Mouse (Mus musculus): ENCODE measurements around the gene Syngap1. TPM values are rescaled to one million over a fixed set of nuclear protein-coding genes. Genes with fewer than 3 reads are reported as not detected.

Syngap1 gene
- total and polyA plus RNA-seq, 3 experiments: 2.7 to 24.6 TPM; not detected in 1

GRCm38 (mm10) chr17:27001151-27001550 lies 60.1 kb downstream of the Syngap1 start:
- H3K27me3 ChIP-seq (ENCODE audit: control insufficient read depth in 1 of 2, insufficient read depth in 2 of 2, low read length in 2 of 2): no peaks in the 10 kb centered on the region
- H3K79me2 ChIP-seq (ENCODE audit: control insufficient read depth, insufficient read depth, low read length, poor library complexity): no peaks in the 10 kb centered on the region
- H3K4me3 ChIP-seq (ENCODE audit: control insufficient read depth in 1 of 2, insufficient read depth in 1 of 2, low read depth in 2 of 2, low read length in 2 of 2): no peak overlapping the region
- peaks cover 0 to 7% of the 10 kb centered on the region in 2 experiments; a peak in 2 of 4 replicates for H3K36me3 ChIP-seq (ENCODE audit: control insufficient read depth in 1 of 2, insufficient read depth in 2 of 2, low read length in 2 of 2)
- H3K9me3 ChIP-seq (replicated peaks; ENCODE audit: insufficient read depth, low read length): no peaks in the 10 kb centered on the region
- H3K27ac ChIP-seq (ENCODE audit: control insufficient read depth, low read depth, low read length): no peak overlapping the region
- no peak overlapping the region for H3K9ac ChIP-seq (ENCODE audit: control insufficient read depth, low read depth, low read length, poor library complexity, severe bottlenecking)
- peak; percentile 50 for DNase-seq (ENCODE audit: low read depth, low spot score)
- peaks cover 0 to 4% of the 10 kb centered on the region in 2 experiments; a peak in 2 of 4 replicates for H3K4me1 ChIP-seq (ENCODE audit: control insufficient read depth in 1 of 2, insufficient read depth in 2 of 2, low read length in 2 of 2)
- TF ChIP-seq RAD21 (IDR thresholded peaks at IDR 0.05; ENCODE audit: low read depth, low read length) (peak; percentile 66), KAT2A (conservative IDR thresholded peaks at IDR 0.05; ENCODE audit: low read depth, low read length) (no peak), CHD2 (IDR thresholded peaks at IDR 0.05; ENCODE audit: low read length) (no peak), NELFE (IDR thresholded peaks at IDR 0.05; ENCODE audit: low read depth, low read length) (no peak), CTCF (IDR thresholded peaks at IDR 0.05 in 2 of 3, conservative IDR thresholded peaks at IDR 0.05 in 1 of 3; ENCODE audit: control insufficient read depth in 1 of 3, insufficient read depth in 1 of 3, low read depth in 2 of 3, low read length in 3 of 3, poor library complexity in 1 of 3, severe bottlenecking in 1 of 3) (peak; percentile 43 to 68 (median 53)), ZC3H11A (IDR thresholded peaks at IDR 0.05; ENCODE audit: low read depth, low read length) (peak; percentile 38), SMC3 (IDR thresholded peaks at IDR 0.05; ENCODE audit: low read depth, low read length) (peak; percentile 45)

- Histone ChIP-seq H3K4me3 (ENCODE audit: control insufficient read depth in 1 of 2, insufficient read depth in 1 of 2, low read depth in 2 of 2, low read length in 2 of 2) (no peak overlapping the region), H3K27ac (ENCODE audit: control insufficient read depth, low read depth, low read length) (no peak overlapping the region), H3K36me3 (ENCODE audit: control insufficient read depth in 1 of 2, insufficient read depth in 2 of 2, low read length in 2 of 2) (peaks cover 0 to 7% of the 10 kb centered on the region in 2 experiments; a peak in 2 of 4 replicates), H3K79me2 (ENCODE audit: control insufficient read depth, insufficient read depth, low read length, poor library complexity) (no peaks in the 10 kb centered on the region), H3K27me3 (ENCODE audit: control insufficient read depth in 1 of 2, insufficient read depth in 2 of 2, low read length in 2 of 2) (no peaks in the 10 kb centered on the region), H3K4me1 (ENCODE audit: control insufficient read depth in 1 of 2, insufficient read depth in 2 of 2, low read length in 2 of 2) (peaks cover 0 to 4% of the 10 kb centered on the region in 2 experiments; a peak in 2 of 4 replicates), H3K9me3 (replicated peaks; ENCODE audit: insufficient read depth, low read length) (no peaks in the 10 kb centered on the region), H3K9ac (ENCODE audit: control insufficient read depth, low read depth, low read length, poor library complexity, severe bottlenecking) (no peak overlapping the region)
- DNase-seq (ENCODE audit: low read depth, low spot score): peak; percentile 71
- TF ChIP-seq USF1 (IDR thresholded peaks at IDR 0.05; ENCODE audit: low read depth, low read length): no peak
- TF ChIP-seq MYB (IDR thresholded peaks at IDR 0.05; ENCODE audit: low read depth, low read length): no peak
- no peak for TF ChIP-seq MXI1 (IDR thresholded peaks at IDR 0.05; ENCODE audit: low read depth, low read length)
- no peak for TF ChIP-seq POLR2AphosphoS5 (IDR thresholded peaks at IDR 0.05; ENCODE audit: borderline replicate concordance, low read depth, low read length)
- TF ChIP-seq HCFC1 (IDR thresholded peaks at IDR 0.05; ENCODE audit: low read depth, low read length): no peak
- TF ChIP-seq POLR2A (IDR thresholded peaks at IDR 0.05; ENCODE audit: control insufficient read depth in 1 of 2, insufficient read depth in 1 of 2, low read depth in 1 of 2, low read length in 2 of 2, poor library complexity in 1 of 2): no peak
- TF ChIP-seq JUND (IDR thresholded peaks at IDR 0.05; ENCODE audit: low read depth, low read length): no peak
- TF ChIP-seq KAT2A (conservative IDR thresholded peaks at IDR 0.05; ENCODE audit: low read depth, low read length): no peak
- TF ChIP-seq ETS1 (IDR thresholded peaks at IDR 0.05; ENCODE audit: low read depth, low read length): no peak
- no peak for TF ChIP-seq USF2 (IDR thresholded peaks at IDR 0.05; ENCODE audit: borderline replicate concordance in 1 of 2, insufficient read depth in 1 of 2, low read depth in 1 of 2, low read length in 2 of 2)
- peak; percentile 54 for TF ChIP-seq RAD21 (IDR thresholded peaks at IDR 0.05; ENCODE audit: low read depth, low read length)
- TF ChIP-seq UBTF (IDR thresholded peaks at IDR 0.05; ENCODE audit: borderline replicate concordance, insufficient read depth, low read depth, low read length): no peak
- no peak for TF ChIP-seq E2F4 (IDR thresholded peaks at IDR 0.05; ENCODE audit: borderline replicate concordance, low read depth, low read length)
- TF ChIP-seq MAX (IDR thresholded peaks at IDR 0.05; ENCODE audit: low read length): no peak
- 0 out of 2 replicates have a peak, but pooled peaks have one; percentile 26 for TF ChIP-seq BHLHE40 (IDR thresholded peaks at IDR 0.05; ENCODE audit: borderline replicate concordance, low read depth, low read length)
- TF ChIP-seq NELFE (IDR thresholded peaks at IDR 0.05; ENCODE audit: low read depth, low read length): no peak
- TF ChIP-seq MAFK (IDR thresholded peaks at IDR 0.05; ENCODE audit: borderline replicate concordance, low read depth, low read length): no peak
- TF ChIP-seq SIN3A (IDR thresholded peaks at IDR 0.05; ENCODE audit: low read length): no peak
- no peak for TF ChIP-seq GATA1 (IDR thresholded peaks at IDR 0.05; ENCODE audit: low read depth, low read length)
- peak; percentile 53 for TF ChIP-seq SMC3 (IDR thresholded peaks at IDR 0.05; ENCODE audit: low read depth, low read length)
- TF ChIP-seq RCOR1 (IDR thresholded peaks at IDR 0.05; ENCODE audit: low read depth, low read length): no peak
- no peak for TF ChIP-seq TBP (IDR thresholded peaks at IDR 0.05; ENCODE audit: low read depth, low read length)
- no peak for TF ChIP-seq ZMIZ1 (IDR thresholded peaks at IDR 0.05; ENCODE audit: low read depth, low read length)
- no peak for TF ChIP-seq CHD2 (IDR thresholded peaks at IDR 0.05; ENCODE audit: low read length)
- no peak for TF ChIP-seq ZNF384 (IDR thresholded peaks at IDR 0.05; ENCODE audit: low read depth, low read length)
- no peak for TF ChIP-seq NRF1 (IDR thresholded peaks at IDR 0.05; ENCODE audit: insufficient read depth, low read depth, low read length, poor library complexity, severe bottlenecking)
- no peak for TF ChIP-seq EP300 (IDR thresholded peaks at IDR 0.05; ENCODE audit: low read depth in 1 of 2, low read length in 2 of 2)
- peak; percentile 38; the same call in 1 of the 2 replicates for TF ChIP-seq ZC3H11A (IDR thresholded peaks at IDR 0.05; ENCODE audit: low read depth, low read length)
- TF ChIP-seq ELF1 (IDR thresholded peaks at IDR 0.05; ENCODE audit: low read depth, low read length): no peak
- 0 out of 2 replicates have a peak, but pooled peaks have one; percentile 32 for TF ChIP-seq MAZ (IDR thresholded peaks at IDR 0.05; ENCODE audit: low read depth, low read length)
These were observed 60.8 kb downstream of the Syngap1 start for GRCm38 (mm10) chr17:27001889-27002288.

All from MEL (cell line).